Mouse (Mus musculus): ENCODE data around the gene Rec114. TPM values are rescaled to one million over a fixed set of nuclear protein-coding genes. Genes with fewer than 3 reads are reported as not detected.

The Rec114 gene
- polyA plus RNA-seq, 1 experiment from 2014 or later, result 23.2 TPM

DNA sequence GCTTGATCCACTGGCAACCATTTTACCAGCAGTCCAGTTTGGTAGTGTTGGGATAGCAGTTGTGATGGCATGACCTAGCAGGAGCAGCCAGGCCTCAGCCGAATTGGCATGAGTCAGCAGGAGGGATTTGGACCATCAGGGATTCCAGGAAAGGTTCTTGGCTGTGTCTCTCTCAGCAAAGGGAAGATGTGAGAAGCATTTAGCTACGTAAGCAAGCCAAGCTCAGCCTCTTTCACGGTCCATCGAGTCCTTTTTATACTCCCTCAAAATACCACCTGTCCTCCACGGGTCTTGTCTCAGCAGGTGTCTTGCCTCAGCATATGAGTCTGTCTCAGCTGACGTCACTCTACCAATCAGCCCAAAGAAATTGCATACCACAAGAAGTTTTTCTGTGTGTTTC, 60.4 kb downstream of the Rec114 start:
- Histone ChIP-seq H3K4me2 (no peak overlapping the region), H3K9me3 (replicated peaks) (no peaks in the 10 kb centered on the region), H3K4me1 (replicated peaks) (no peaks in the 10 kb centered on the region), H3K4me3 (replicated peaks) (no peak overlapping the region), H3K9ac (no peak overlapping the region), H3K27ac (replicated peaks) (no peak overlapping the region), H3K27me3 (no peaks in the 10 kb centered on the region), H3K36me3 (replicated peaks) (no peaks in the 10 kb centered on the region)
- no peak for ATAC-seq (ENCODE audit: insufficient read depth)
- WGBS (ENCODE audit: insufficient replicate concordance), result 78% methylated on average over 6 of the region's 6 CpGs

DNA sequence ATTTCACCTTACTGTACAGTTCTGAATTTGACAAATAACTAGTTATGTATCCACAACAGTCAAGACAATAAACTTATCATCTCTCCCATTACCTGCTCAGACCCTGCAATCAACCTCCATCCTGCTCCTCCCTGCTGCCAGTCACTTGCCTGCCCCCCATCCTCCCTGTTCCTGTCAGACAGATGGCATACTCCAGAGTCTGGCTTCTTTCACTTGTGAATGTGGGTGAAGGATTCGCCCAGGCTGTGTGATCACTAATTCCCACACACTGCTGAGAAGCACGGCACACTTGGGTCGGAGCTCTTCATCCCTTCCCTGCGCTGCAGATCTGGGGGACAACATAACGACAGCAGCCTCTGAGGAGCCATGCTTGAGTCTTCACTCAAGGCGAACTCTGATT, 61.7 kb downstream of the Rec114 start:
- Histone ChIP-seq H3K27ac (replicated peaks) (no peak overlapping the region), H3K9ac (no peak overlapping the region), H3K27me3 (no peaks in the 10 kb centered on the region), H3K4me2 (no peak overlapping the region), H3K36me3 (replicated peaks) (no peaks in the 10 kb centered on the region), H3K4me1 (replicated peaks) (no peaks in the 10 kb centered on the region), H3K4me3 (replicated peaks) (no peak overlapping the region), H3K9me3 (replicated peaks) (no peaks in the 10 kb centered on the region)
- WGBS (ENCODE audit: insufficient replicate concordance), result 72% methylated on average over 6 of the region's 6 CpGs
- ATAC-seq (ENCODE audit: insufficient read depth), result no peak

DNA sequence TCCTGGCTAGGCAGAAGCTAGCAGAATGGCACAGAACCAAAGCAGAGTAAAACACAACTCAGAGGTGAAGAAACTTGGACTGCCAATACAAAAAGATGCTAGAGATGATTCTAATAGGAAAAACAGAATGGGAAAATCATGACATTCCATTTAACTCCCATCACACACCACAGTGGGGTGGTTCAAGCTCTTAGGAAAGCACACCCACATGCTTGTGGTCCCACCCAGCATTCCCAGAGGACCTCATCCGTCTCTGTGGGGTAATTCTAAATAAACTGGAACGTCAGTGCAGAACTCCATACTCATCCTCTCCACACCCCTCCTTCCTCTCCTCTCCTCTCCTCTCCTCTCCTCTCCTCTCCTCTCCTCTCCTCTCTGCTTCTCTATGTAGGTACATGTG, 62.4 kb downstream of the Rec114 start:
- no peak for ATAC-seq (ENCODE audit: insufficient read depth)
- 70% methylated on average over 2 of the region's 2 CpGs for WGBS (ENCODE audit: insufficient replicate concordance)

DNA sequence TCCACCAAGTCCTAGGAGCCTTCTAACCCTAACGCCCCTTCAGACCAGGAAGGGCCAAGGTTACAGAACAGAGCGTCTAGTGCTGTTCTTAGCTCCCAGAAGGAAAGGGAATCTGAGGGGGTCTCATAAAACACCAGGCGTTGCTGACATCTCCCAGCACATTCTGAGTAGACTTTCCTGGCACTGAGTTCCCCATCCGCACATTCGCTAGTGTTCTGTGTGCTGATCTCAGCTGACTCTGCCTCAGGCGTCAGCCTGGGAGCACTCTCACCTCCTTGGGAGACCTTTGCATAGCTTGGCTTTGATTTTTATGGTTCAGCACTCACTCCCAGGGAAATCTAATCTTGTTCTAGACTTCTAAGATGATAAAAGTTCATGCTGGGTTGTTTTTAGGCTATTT, 68.4 kb downstream of the Rec114 start:
- WGBS (ENCODE audit: insufficient replicate concordance), result 62% methylated on average over 6 of the region's 6 CpGs
- no peaks in the 10 kb centered on the region for H3K4me1 ChIP-seq (replicated peaks)
- ATAC-seq (ENCODE audit: insufficient read depth), result no peak
- H3K4me3 ChIP-seq (replicated peaks), result no peak overlapping the region
- H3K27ac ChIP-seq (replicated peaks), result no peak overlapping the region
- H3K9me3 ChIP-seq (replicated peaks), result no peaks in the 10 kb centered on the region
- H3K36me3 ChIP-seq (replicated peaks), result no peaks in the 10 kb centered on the region
- 0 out of 2 replicates have a peak, but pooled peaks cover 4% of the 10 kb centered on the region for H3K27me3 ChIP-seq
- H3K9ac ChIP-seq, result no peak overlapping the region
- H3K4me2 ChIP-seq, result no peak overlapping the region

More for the DNA sequence above, 62.4 kb downstream of the Rec114 start:
- no peak overlapping the region for H3K4me3 ChIP-seq (replicated peaks)
- H3K9me3 ChIP-seq (replicated peaks), result no peaks in the 10 kb centered on the region
- no peak overlapping the region for H3K4me2 ChIP-seq
- no peaks in the 10 kb centered on the region for H3K36me3 ChIP-seq (replicated peaks)
- H3K9ac ChIP-seq, result no peak overlapping the region
- no peak overlapping the region for H3K27ac ChIP-seq (replicated peaks)
- H3K27me3 ChIP-seq, result no peaks in the 10 kb centered on the region
- no peaks in the 10 kb centered on the region for H3K4me1 ChIP-seq (replicated peaks)

DNA sequence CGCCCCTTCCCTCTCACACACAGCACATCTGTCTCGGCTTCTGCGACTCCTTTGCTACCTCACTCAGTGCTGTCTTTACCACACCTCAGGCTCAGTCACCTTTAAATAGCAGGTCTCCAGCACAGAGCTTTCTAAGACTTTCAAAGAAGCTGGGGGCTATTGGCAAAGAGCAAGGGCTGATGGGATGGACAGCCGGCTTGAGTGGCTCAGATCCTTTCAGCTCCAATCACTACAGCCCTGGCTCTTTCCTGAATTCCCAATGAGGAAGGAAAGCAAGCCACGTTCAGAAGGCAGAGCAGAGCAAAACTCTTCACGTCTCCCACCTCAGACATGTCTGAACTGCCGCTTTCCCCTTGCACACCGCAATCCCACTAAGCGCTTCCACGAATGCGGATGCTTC, 69.0 kb downstream of the Rec114 start:
- no peak overlapping the region for H3K9ac ChIP-seq
- H3K4me2 ChIP-seq, result no peak overlapping the region
- 0 out of 2 replicates have a peak, but pooled peaks cover 4% of the 10 kb centered on the region for H3K27me3 ChIP-seq
- H3K4me3 ChIP-seq (replicated peaks), result no peak overlapping the region
- no peaks in the 10 kb centered on the region for H3K36me3 ChIP-seq (replicated peaks)
- H3K27ac ChIP-seq (replicated peaks), result no peak overlapping the region
- no peaks in the 10 kb centered on the region for H3K9me3 ChIP-seq (replicated peaks)
- H3K4me1 ChIP-seq (replicated peaks), result no peaks in the 10 kb centered on the region
- no peak for ATAC-seq (ENCODE audit: insufficient read depth)
- WGBS (ENCODE audit: insufficient replicate concordance), result 72% methylated on average over 11 of the region's 11 CpGs

DNA sequence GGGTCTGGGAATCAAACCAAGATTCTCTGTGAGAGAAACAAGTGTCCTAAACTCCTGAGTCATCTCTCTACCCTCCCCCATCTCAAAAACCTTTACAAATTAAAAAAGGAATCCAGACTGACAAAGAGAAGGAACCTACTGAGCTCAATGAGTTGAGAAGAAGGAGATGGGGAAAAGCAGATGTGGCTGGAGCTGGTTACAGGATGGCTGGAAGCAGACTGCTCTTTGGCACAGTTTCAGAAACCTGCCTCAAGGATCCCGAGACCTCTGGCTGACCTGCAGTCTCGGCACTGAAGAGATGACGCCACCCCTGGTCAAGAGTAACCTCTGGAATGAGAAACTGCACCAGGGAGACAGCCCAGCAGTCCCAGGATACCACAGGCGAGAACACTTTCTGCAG, 71.3 kb downstream of the Rec114 start:
- no peak overlapping the region for H3K4me2 ChIP-seq
- WGBS (ENCODE audit: insufficient replicate concordance), result 70% methylated on average over 4 of the region's 4 CpGs
- no peak overlapping the region for H3K4me3 ChIP-seq (replicated peaks)
- ATAC-seq (ENCODE audit: insufficient read depth), result no peak
- H3K9ac ChIP-seq, result no peak overlapping the region
- H3K36me3 ChIP-seq (replicated peaks), result peaks cover 15% of the 10 kb centered on the region; the same call in 1 of the 2 replicates
- no peak overlapping the region for H3K27ac ChIP-seq (replicated peaks)
- no peaks in the 10 kb centered on the region for H3K9me3 ChIP-seq (replicated peaks)
- H3K4me1 ChIP-seq (replicated peaks), result peaks cover 8% of the 10 kb centered on the region; the same call in 1 of the 2 replicates
- H3K27me3 ChIP-seq, result 0 out of 2 replicates have a peak, but pooled peaks cover 4% of the 10 kb centered on the region

DNA sequence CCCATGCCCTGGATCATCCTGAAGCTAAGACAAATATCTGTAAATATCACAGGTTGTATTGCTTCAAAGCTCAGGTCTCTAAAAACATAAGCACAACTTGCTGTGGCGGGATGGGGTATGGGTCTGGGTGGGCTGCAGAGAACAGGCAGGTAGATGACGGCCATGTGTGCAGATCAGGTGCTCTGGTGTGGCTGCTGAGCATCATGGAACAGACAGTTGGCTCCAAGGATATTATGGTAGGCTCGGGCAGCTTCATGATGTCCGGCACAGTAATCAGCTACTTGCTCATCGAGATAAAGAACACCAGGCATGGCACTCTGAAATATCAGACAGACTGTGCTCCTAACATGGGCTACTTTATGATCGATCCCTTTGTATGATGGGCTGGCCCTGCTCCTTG, 73.9 kb downstream of the Rec114 start:
- no peak for ATAC-seq (ENCODE audit: insufficient read depth)
- Histone ChIP-seq H3K4me2 (no peak overlapping the region), H3K27ac (replicated peaks) (no peak overlapping the region), H3K4me3 (replicated peaks) (no peak overlapping the region), H3K9me3 (replicated peaks) (no peaks in the 10 kb centered on the region), H3K36me3 (replicated peaks) (peaks cover 38% of the 10 kb centered on the region), H3K27me3 (no peaks in the 10 kb centered on the region), H3K9ac (no peak overlapping the region), H3K4me1 (replicated peaks) (peaks cover 12% of the 10 kb centered on the region; the same call in 1 of the 2 replicates)
- 74% methylated on average over 6 of the region's 6 CpGs for WGBS (ENCODE audit: insufficient replicate concordance)

DNA sequence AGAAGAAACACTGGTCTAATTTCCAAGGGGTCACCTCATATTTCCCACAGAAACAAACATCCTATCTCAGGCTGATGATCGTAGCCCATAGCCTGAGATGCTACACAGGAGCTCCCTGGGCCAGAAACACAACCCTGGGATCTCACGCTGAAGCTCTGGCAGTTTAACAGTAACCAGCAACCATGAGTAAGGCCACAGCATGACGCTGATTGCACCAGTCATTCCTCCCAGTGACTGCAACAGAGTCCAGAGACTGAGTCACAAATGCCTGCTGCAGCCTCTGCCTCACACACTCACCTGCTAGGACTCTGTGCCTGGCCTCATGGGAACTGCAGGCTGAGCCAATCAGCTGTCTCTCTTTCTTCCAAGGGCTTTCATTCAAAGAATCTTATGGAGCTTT, 74.7 kb downstream of the Rec114 start:
- WGBS (ENCODE audit: insufficient replicate concordance), result 66% methylated on average over 3 of the region's 3 CpGs
- no peak overlapping the region for H3K4me3 ChIP-seq (replicated peaks)
- H3K4me1 ChIP-seq (replicated peaks), result peaks cover 16% of the 10 kb centered on the region; the same call in 1 of the 2 replicates
- peaks cover 45% of the 10 kb centered on the region for H3K36me3 ChIP-seq (replicated peaks)
- no peaks in the 10 kb centered on the region for H3K27me3 ChIP-seq
- H3K9me3 ChIP-seq (replicated peaks), result no peaks in the 10 kb centered on the region
- no peak overlapping the region for H3K9ac ChIP-seq
- ATAC-seq (ENCODE audit: insufficient read depth), result no peak
- no peak overlapping the region for H3K27ac ChIP-seq (replicated peaks)
- no peak overlapping the region for H3K4me2 ChIP-seq

DNA sequence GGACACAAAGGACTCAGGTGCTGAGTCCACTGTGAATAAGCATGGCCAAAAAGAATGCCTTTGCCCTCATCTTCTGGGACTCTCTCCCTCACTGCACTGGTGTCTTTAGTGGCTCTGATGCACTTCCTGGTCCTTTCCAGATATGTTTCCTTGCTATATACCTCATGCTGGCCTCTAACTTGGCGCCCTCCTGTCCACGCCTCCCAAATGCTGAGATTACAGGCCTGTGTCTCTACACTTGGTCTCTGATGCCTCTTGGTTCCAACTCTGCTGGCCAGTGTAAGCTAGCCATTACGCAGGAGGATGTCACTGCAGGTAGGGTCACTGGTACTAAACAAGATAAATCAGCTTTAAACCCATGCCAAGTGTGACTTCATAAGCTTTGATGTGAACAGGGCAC, 75.6 kb downstream of the Rec114 start:
- no peak for ATAC-seq (ENCODE audit: insufficient read depth)
- 82% methylated on average over 3 of the region's 3 CpGs for WGBS (ENCODE audit: insufficient replicate concordance)
- Histone ChIP-seq H3K27ac (replicated peaks) (no peak overlapping the region), H3K4me2 (no peak overlapping the region), H3K27me3 (no peaks in the 10 kb centered on the region), H3K4me1 (replicated peaks) (peaks cover 19% of the 10 kb centered on the region), H3K4me3 (replicated peaks) (no peak overlapping the region), H3K9me3 (replicated peaks) (no peaks in the 10 kb centered on the region), H3K36me3 (replicated peaks) (peaks cover 49% of the 10 kb centered on the region), H3K9ac (no peak overlapping the region)

DNA sequence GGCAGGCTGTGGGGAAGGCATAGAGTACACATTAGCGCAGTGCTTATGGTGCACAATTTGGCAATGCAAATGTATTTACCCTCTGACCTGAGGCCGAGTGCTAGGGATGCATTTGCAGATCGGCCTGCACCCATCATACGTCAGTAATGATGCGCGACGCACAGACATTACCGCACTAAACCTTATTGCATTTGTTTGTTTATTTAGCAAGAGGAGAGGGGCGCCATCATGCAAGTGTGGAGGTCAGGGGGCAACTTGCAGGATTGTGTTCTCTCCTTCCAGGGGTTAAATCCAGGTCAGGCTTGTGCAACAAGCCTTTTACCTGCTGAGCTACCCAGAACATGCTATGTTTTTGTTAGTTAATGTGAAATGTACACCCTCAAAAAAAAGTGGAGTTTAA, 76.5 kb downstream of the Rec114 start:
- H3K4me1 ChIP-seq (replicated peaks), result peaks cover 29% of the 10 kb centered on the region
- no peak overlapping the region for H3K4me2 ChIP-seq
- no peak overlapping the region for H3K27ac ChIP-seq (replicated peaks)
- no peak for ATAC-seq (ENCODE audit: insufficient read depth)
- H3K9ac ChIP-seq, result no peak overlapping the region
- H3K27me3 ChIP-seq, result no peaks in the 10 kb centered on the region
- 85% methylated on average over 9 of the region's 9 CpGs for WGBS (ENCODE audit: insufficient replicate concordance)
- H3K4me3 ChIP-seq (replicated peaks), result no peak overlapping the region
- no peaks in the 10 kb centered on the region for H3K9me3 ChIP-seq (replicated peaks)
- H3K36me3 ChIP-seq (replicated peaks), result peaks cover 58% of the 10 kb centered on the region

DNA sequence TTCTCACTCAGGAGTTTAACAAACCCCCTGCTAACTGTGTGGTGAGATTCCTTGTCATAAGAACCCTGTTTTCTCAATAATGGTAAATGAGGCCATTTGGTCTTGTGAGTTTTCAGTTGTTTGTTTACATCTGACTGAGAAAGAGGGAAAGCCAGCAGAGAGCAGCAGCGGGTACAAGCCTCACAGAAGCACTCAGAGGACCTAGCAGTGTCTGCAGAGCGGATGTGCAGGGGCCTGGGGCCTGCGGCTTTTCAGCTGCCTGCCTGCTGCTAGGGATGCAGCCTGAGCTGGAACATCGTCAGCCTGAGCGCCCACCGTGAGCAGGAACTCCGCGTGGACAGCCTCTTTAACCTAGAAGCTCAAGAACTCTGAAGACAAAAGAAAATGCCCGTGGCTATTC, 77.6 kb downstream of the Rec114 start:
- H3K4me3 ChIP-seq (replicated peaks), result no peak overlapping the region
- no peak overlapping the region for H3K4me2 ChIP-seq
- peaks cover 67% of the 10 kb centered on the region for H3K36me3 ChIP-seq (replicated peaks)
- H3K27me3 ChIP-seq, result no peaks in the 10 kb centered on the region
- no peaks in the 10 kb centered on the region for H3K9me3 ChIP-seq (replicated peaks)
- 79% methylated on average over 9 of the region's 9 CpGs for WGBS (ENCODE audit: insufficient replicate concordance)
- peaks cover 39% of the 10 kb centered on the region for H3K4me1 ChIP-seq (replicated peaks)
- ATAC-seq (ENCODE audit: insufficient read depth), result no peak
- 0 out of 2 replicates have a peak overlapping the region, but pooled peaks have one; percentile 19 for H3K27ac ChIP-seq (replicated peaks)
- H3K9ac ChIP-seq, result no peak overlapping the region

DNA sequence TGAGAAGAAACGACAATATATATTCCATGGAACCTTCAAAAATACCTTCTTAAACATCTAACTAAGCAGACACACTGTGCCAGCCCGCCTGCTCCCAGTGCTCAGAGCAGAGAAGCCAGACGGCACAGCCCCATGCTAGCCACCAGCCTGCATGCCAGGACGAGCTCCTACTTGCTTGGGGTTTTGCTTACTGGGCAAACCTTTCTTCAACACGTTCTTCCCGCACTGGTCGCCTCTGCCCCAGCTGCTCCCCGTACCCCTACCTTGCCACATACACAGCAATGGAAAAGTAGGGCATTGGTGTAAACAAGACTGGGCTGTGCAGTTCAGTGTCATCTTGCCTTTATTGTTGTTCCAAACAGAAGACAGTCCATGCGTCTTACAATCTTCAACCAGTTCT, 78.3 kb downstream of the Rec114 start:
- H3K4me1 ChIP-seq (replicated peaks), result peaks cover 46% of the 10 kb centered on the region

More for the DNA sequence above, 78.3 kb downstream of the Rec114 start:
- Histone ChIP-seq H3K27ac (replicated peaks) (peak overlapping the region; percentile 41; the same call in 1 of the 2 replicates), H3K9me3 (replicated peaks) (no peaks in the 10 kb centered on the region), H3K36me3 (replicated peaks) (peaks cover 73% of the 10 kb centered on the region), H3K27me3 (no peaks in the 10 kb centered on the region), H3K9ac (no peak overlapping the region), H3K4me2 (no peak overlapping the region), H3K4me3 (replicated peaks) (no peak overlapping the region)
- no peak for ATAC-seq (ENCODE audit: insufficient read depth)
- 81% methylated on average over 9 of the region's 9 CpGs for WGBS (ENCODE audit: insufficient replicate concordance)
